Mouse (Mus musculus) G1E (cell line): ENCODE data around the gene Thap11.

Source experiments
- CTCF ChIP-seq: IDR thresholded peaks from 2 replicates; pipeline ENCODE4 v1.5.1; 2012; ENCODE audit warnings: low read depth, low read length, inconsistent platforms, mixed read lengths
- GATA1 ChIP-seq: IDR thresholded peaks from 2 replicates; pipeline ENCODE4 v1.6.1; 2012; ENCODE audit warnings: borderline replicate concordance, low read length, inconsistent platforms, mixed read lengths

GRCm38 (mm10) chr8:105889756-105890465 is 35.0 kb downstream of the Thap11 start:
- no peak for TF ChIP-seq CTCF
- TF ChIP-seq GATA1, result no peak
